Mouse (Mus musculus) bone marrow, adult 2 months (tissue): ENCODE results near the gene 6030458C11Rik.

Experiments used
- CTCF ChIP-seq: fragments of 200-500 bp; IDR thresholded peaks from 2 replicates; pipeline ENCODE4 v1.5.1; 2011; ENCODE audit warnings: low read length, control low read depth; ENCODE audit not compliant: control insufficient read depth, insufficient read depth
- POLR2A ChIP-seq: fragments of 200-500 bp; IDR thresholded peaks from 2 replicates; pipeline ENCODE4 v1.6.1; 2011; ENCODE audit warnings: low read depth, mild to moderate bottlenecking, control low read depth, low read length, borderline replicate concordance; ENCODE audit not compliant: control insufficient read depth

DNA sequence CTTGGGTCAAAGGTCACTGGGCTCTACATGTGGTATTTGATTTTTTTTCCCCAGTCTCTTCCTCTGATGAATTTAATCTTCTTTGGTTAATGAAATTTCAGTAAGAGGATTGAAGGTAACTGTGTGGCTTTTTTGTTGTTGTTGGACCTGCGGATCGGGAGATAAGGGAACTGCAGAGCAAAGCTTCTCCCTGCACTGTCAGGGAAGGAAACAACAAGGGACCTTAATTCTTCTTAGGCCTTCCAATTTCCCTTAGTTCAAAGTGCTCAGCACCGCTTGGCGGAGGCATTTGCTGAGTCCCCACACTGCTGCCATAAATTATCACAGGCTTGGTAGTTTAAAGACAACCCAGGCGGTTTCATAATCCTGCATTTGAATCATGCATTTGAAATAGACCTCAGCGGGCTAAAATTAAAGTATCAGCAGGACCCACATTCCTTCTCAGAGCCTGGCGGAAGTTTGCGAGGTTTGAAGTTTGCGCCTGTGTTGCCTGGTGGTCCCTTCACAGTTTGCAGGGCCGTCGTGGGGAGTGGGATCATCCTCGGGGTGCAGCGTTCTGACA lies 28.5 kb downstream of the 6030458C11Rik start:
- TF ChIP-seq POLR2A (no peak), CTCF (no peak)
